In genomic region chr12:80150624-80151023, GRCm38 (mm10) we compare ENCODE assay signal across 8 mouse cellular contexts. TPM values are rescaled to one million over a fixed set of nuclear protein-coding genes. Genes with fewer than 3 reads are reported as not detected.
DNase-seq lines count a peak whose midpoint lies in the region; ATAC-seq lines count a peak whose summit lies in the region.

No protein-coding gene starts in this region.

- 0 out of 2 replicates have a peak overlapping the region, but pooled peaks have one; percentile 20 for H3K4me2 ChIP-seq in limb, embryonic 11.5 days (ENCODE audit: low read depth, severe bottlenecking)
- no peak overlapping the region for H3K4me2 ChIP-seq in forebrain, embryonic 12.5 days

- no peaks in the 10 kb centered on the region for H3K9me3 ChIP-seq in limb, embryonic 11.5 days (ENCODE audit: control insufficient read depth, low read length)
- H3K9me3 ChIP-seq in forebrain, embryonic 12.5 days = no peaks in the 10 kb centered on the region

- H3K27ac ChIP-seq in limb, embryonic 11.5 days (replicated peaks; ENCODE audit: low read depth, low read length) = no peak overlapping the region
- no peak overlapping the region for H3K27ac ChIP-seq in forebrain, embryonic 12.5 days

- no peak overlapping the region for H3K9ac ChIP-seq in limb, embryonic 11.5 days (ENCODE audit: low read length)
- no peak overlapping the region for H3K9ac ChIP-seq in forebrain, embryonic 12.5 days

- H3K27me3 ChIP-seq in limb, embryonic 11.5 days (ENCODE audit: control insufficient read depth, insufficient read depth, low read length) = no peaks in the 10 kb centered on the region
- no peaks in the 10 kb centered on the region for H3K27me3 ChIP-seq in forebrain, embryonic 12.5 days

- peak; percentile 42 to 64 for DNase-seq in adrenal gland, adult (ENCODE audit: inconsistent age in 2 of 2, low spot score in 1 of 2)
- DNase-seq in adrenal gland, adult 18-20 months (ENCODE audit: low spot score in 2 of 2) = no peak
- DNase-seq in thymus, postnatal 14 days = peak; percentile 53
- no peak for DNase-seq in thymus, adult 18-20 months
- DNase-seq in limb, embryonic 11.5 days (ENCODE audit: low spot score) = peak; percentile 63
- peak; percentile 64 for DNase-seq in retina, embryonic 14.5 days (ENCODE audit: low spot score)
- DNase-seq in MN1 (ENCODE audit: low spot score) = no peak

- no peaks in the 10 kb centered on the region for H3K4me1 ChIP-seq in limb, embryonic 11.5 days (ENCODE audit: control insufficient read depth, insufficient read depth, low read length)
- H3K4me1 ChIP-seq in forebrain, embryonic 12.5 days = peaks cover 11% of the 10 kb centered on the region; the same call in 1 of the 2 replicates

- no peak overlapping the region for H3K4me3 ChIP-seq in limb, embryonic 11.5 days (ENCODE audit: low read depth, low read length)
- H3K4me3 ChIP-seq in forebrain, embryonic 12.5 days (replicated peaks) = no peak overlapping the region

- ATAC-seq in limb, embryonic 11.5 days (ENCODE audit: insufficient number of reproducible peaks, low FRiP score, low TSS enrichment, low read depth) = no peak
- no peak for ATAC-seq in forebrain, embryonic 12.5 days (ENCODE audit: low FRiP score)

- no peaks in the 10 kb centered on the region for H3K36me3 ChIP-seq in limb, embryonic 11.5 days (ENCODE audit: control insufficient read depth, insufficient read depth, low read length)
- no peaks in the 10 kb centered on the region for H3K36me3 ChIP-seq in forebrain, embryonic 12.5 days (replicated peaks)

- 20% methylated on average over 8 of the region's 8 CpGs for WGBS in limb, embryonic 11.5 days
- WGBS in forebrain, embryonic 12.5 days = 25% methylated on average over 8 of the region's 8 CpGs

RNA-seq across cellular contexts. Expression of gene Zfp36l1, which starts 37.8 kb away (rescaled TPM):
- 100 to 1,000 TPM; 172 to 225 TPM for total RNA-seq in adrenal gland, adult 18-20 months (2021)
- polyA plus RNA-seq in limb, embryonic 11.5 days (2014; fragmentation: Nextera tagmentation; extraction: Ambion mirVana) = 140 and 149 TPM in 2 replicates
- polyA plus RNA-seq in forebrain, embryonic 12.5 days (2016; fragmentation: Nextera tagmentation; extraction: Ambion mirVana) = 91.5 and 96.5 TPM in 2 replicates

Comparison
In these comparisons a context has a peak if more than half of its experiments do, and no peak if none do; other contexts are left out.
1. DNase-seq: peak in adrenal gland, adult (2 of 2), thymus, postnatal 14 days (single experiment), limb, embryonic 11.5 days (single experiment) and retina, embryonic 14.5 days (single experiment); none in adrenal gland, adult 18-20 months (0 of 2), thymus, adult 18-20 months (0 of 2) and MN1 (single experiment).